In the genomic region with DNA sequence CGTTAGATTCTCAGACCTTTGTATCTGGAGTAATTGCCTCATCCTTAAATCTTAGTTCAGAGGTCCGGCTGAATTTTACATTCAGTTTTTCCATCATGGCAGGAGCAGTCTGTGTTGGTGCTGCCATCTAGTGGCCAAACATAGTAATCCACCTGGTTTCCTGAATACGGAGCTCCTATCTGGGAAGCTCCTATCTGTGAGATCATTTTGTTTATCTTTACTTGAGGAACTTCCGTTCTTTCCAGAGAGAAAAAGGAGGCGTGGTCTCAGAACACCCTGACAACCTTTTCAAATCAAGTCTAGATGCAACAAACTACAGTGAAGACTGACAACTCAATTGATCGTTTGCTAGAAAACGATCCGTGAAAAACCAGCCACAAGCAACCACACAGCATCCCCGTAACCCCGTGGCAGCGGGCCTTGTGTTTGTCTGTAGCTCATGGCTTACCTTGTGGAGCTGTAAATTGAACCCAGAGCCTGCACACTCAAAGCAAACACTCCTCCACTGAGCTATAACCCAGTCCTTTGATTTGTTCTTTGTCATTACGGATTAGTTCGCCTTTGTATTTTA, we compare ENCODE assay signal across 9 mouse cellular contexts. TPM values are rescaled to one million over a fixed set of nuclear protein-coding genes. Genes with fewer than 3 reads are reported as not detected.
A peak's percentile ranks its signal among the peaks of the same experiment; 100 is the strongest.
DNase-seq lines count a peak whose midpoint lies in the region; ATAC-seq lines count a peak whose summit lies in the region.
"Had no signal": no experiment of that assay in that cellular context is flagged by ENCODE, and none has a peak within 500 bp of the region (broad histone marks: within the 10 kb centered on the region; RNA-seq: fewer than 3 reads in every experiment).

No protein-coding gene starts in this region.

- H3K27ac ChIP-seq in limb, embryonic 11.5 days (replicated peaks; ENCODE audit: low read depth, low read length): no peak overlapping the region
- H3K27ac ChIP-seq in midbrain, embryonic 16.5 days (ENCODE audit: low read length): no peak overlapping the region
- H3K27ac ChIP-seq: embryonic facial prominence, embryonic 15.5 days had no signal

- peak; percentile 54 for DNase-seq in A20 (ENCODE audit: low read depth, low spot score)
- peak; percentile 36 for DNase-seq in WW6 (ENCODE audit: low read depth, low spot score)
- peak; percentile 62 to 76 for DNase-seq in cerebellum, postnatal 4 days (ENCODE audit: low spot score in 2 of 2)
- peak; percentile 27 to 68 for DNase-seq in gastrocnemius, postnatal 4 days (ENCODE audit: low spot score in 2 of 2)
- DNase-seq in kidney, adult 9 months: peak; percentile 81
- peak; percentile 79 for DNase-seq in limb, embryonic 11.5 days (ENCODE audit: low spot score)
- peak; percentile 75 for DNase-seq in splenic B cell, adult 2 months (ENCODE audit: low read depth, low spot score)

- H3K9me3 ChIP-seq in limb, embryonic 11.5 days (ENCODE audit: control insufficient read depth, low read length): no peaks in the 10 kb centered on the region
- H3K9me3 ChIP-seq in midbrain, embryonic 16.5 days (replicated peaks; ENCODE audit: control insufficient read depth, low read length, poor library complexity, severe bottlenecking): 0 out of 2 replicates have a peak, but pooled peaks cover 3% of the 10 kb centered on the region
- H3K9me3 ChIP-seq: embryonic facial prominence, embryonic 15.5 days had no signal

- ATAC-seq in limb, embryonic 11.5 days (ENCODE audit: insufficient number of reproducible peaks, low FRiP score, low TSS enrichment, low read depth): no peak
- peak; percentile 67 for ATAC-seq in midbrain, embryonic 16.5 days

- H3K4me1 ChIP-seq in limb, embryonic 11.5 days (ENCODE audit: control insufficient read depth, insufficient read depth, low read length): no peaks in the 10 kb centered on the region
- no peaks in the 10 kb centered on the region for H3K4me1 ChIP-seq in midbrain, embryonic 16.5 days (ENCODE audit: control insufficient read depth, insufficient read depth, low read length)
- H3K4me1 ChIP-seq: embryonic facial prominence, embryonic 15.5 days had no signal

- H3K27me3 ChIP-seq in limb, embryonic 11.5 days (ENCODE audit: control insufficient read depth, insufficient read depth, low read length): no peaks in the 10 kb centered on the region
- no peaks in the 10 kb centered on the region for H3K27me3 ChIP-seq in midbrain, embryonic 16.5 days (ENCODE audit: control insufficient read depth, insufficient read depth, low read depth, low read length)
- no peaks in the 10 kb centered on the region for H3K27me3 ChIP-seq in splenic B cell, adult 2 months (ENCODE audit: control insufficient read depth, insufficient read depth, low read length, poor library complexity, severe bottlenecking)
- H3K27me3 ChIP-seq: embryonic facial prominence, embryonic 15.5 days had no signal

- H3K4me3 ChIP-seq in limb, embryonic 11.5 days (ENCODE audit: low read depth, low read length): no peak overlapping the region
- H3K4me3 ChIP-seq in midbrain, embryonic 16.5 days (ENCODE audit: low read depth, low read length): no peak overlapping the region
- H3K4me3 ChIP-seq: embryonic facial prominence, embryonic 15.5 days had no signal

- no peak overlapping the region for H3K9ac ChIP-seq in limb, embryonic 11.5 days (ENCODE audit: low read length)
- H3K9ac ChIP-seq in midbrain, embryonic 16.5 days (ENCODE audit: low read depth, low read length): no peak overlapping the region
- H3K9ac ChIP-seq: embryonic facial prominence, embryonic 15.5 days had no signal

- H3K36me3 ChIP-seq in limb, embryonic 11.5 days (ENCODE audit: control insufficient read depth, insufficient read depth, low read length): no peaks in the 10 kb centered on the region
- no peaks in the 10 kb centered on the region for H3K36me3 ChIP-seq in midbrain, embryonic 16.5 days (ENCODE audit: control insufficient read depth, insufficient read depth, low read length)
- no peaks in the 10 kb centered on the region for H3K36me3 ChIP-seq in splenic B cell, adult 2 months (ENCODE audit: control insufficient read depth, insufficient read depth, low read length, poor library complexity, severe bottlenecking)
- H3K36me3 ChIP-seq: embryonic facial prominence, embryonic 15.5 days had no signal

- WGBS in limb, embryonic 11.5 days: 49% methylated on average over 13 of the region's 13 CpGs
- 48% methylated on average over 13 of the region's 13 CpGs for WGBS in midbrain, embryonic 16.5 days

- H3K4me2 ChIP-seq in limb, embryonic 11.5 days (ENCODE audit: low read depth, severe bottlenecking): no peak overlapping the region
- no peak overlapping the region for H3K4me2 ChIP-seq in midbrain, embryonic 16.5 days (ENCODE audit: low read length)
- H3K4me2 ChIP-seq: embryonic facial prominence, embryonic 15.5 days had no signal

RNA-seq across cellular contexts. Expression of a gene that starts 8.1 kb away (rescaled TPM):
- total RNA-seq in gastrocnemius, postnatal 4 days (2021): 1 to 10 TPM; 4.6 to 5.1 TPM
- 12.0 and 13.5 TPM in 2 replicates for polyA plus RNA-seq in limb, embryonic 11.5 days (2014; fragmentation: Nextera tagmentation; extraction: Ambion mirVana)
- polyA plus RNA-seq in midbrain, embryonic 16.5 days (2015; fragmentation: Nextera tagmentation; extraction: Ambion mirVana): 3.6 and 4.9 TPM in 2 replicates

RNA-seq across cellular contexts. Expression of a gene that starts 55.9 kb away (rescaled TPM):
- 10 to 100 TPM; 24.2 to 26.7 TPM for total RNA-seq in gastrocnemius, postnatal 4 days (2021)
- polyA plus RNA-seq in limb, embryonic 11.5 days (2014; fragmentation: Nextera tagmentation; extraction: Ambion mirVana): 97.4 and 101 TPM in 2 replicates
- 65.4 and 73.9 TPM in 2 replicates for polyA plus RNA-seq in midbrain, embryonic 16.5 days (2015; fragmentation: Nextera tagmentation; extraction: Ambion mirVana)
